Mouse (Mus musculus): ENCODE measurements around the gene Myo3b. TPM values are rescaled to one million over a fixed set of nuclear protein-coding genes. Genes with fewer than 3 reads are reported as not detected.

The Myo3b gene
- polyA plus RNA-seq, 1 experiment from 2014 or later, result not detected

- H3K4me1 ChIP-seq (replicated peaks), result peaks cover 15% of the 10 kb centered on the region
- H3K9ac ChIP-seq (replicated peaks), result no peak overlapping the region
- no peaks in the 10 kb centered on the region for H3K9me3 ChIP-seq
- ATAC-seq (ENCODE audit: insufficient number of reproducible peaks, insufficient read depth, low FRiP score, low TSS enrichment, low read depth), result no peak
- no peaks in the 10 kb centered on the region for H3K36me3 ChIP-seq
- H3K4me3 ChIP-seq (replicated peaks), result no peak overlapping the region
- no peak overlapping the region for H3K4me2 ChIP-seq
- 91% methylated on average over 8 of the region's 8 CpGs for WGBS
- H3K27me3 ChIP-seq, result peaks cover 11% of the 10 kb centered on the region
- no peak overlapping the region for H3K27ac ChIP-seq
These were observed 301.3 kb downstream of the Myo3b start for GRCm38 (mm10) chr2:70340224-70340623.

- 72% methylated on average over 8 of the region's 8 CpGs for WGBS
- Histone ChIP-seq H3K36me3 (no peaks in the 10 kb centered on the region), H3K27me3 (peaks cover 6% of the 10 kb centered on the region; the same call in 1 of the 2 replicates), H3K9ac (replicated peaks) (no peak overlapping the region), H3K4me3 (replicated peaks) (no peak overlapping the region), H3K27ac (no peak overlapping the region), H3K4me2 (no peak overlapping the region), H3K4me1 (replicated peaks) (no peaks in the 10 kb centered on the region), H3K9me3 (no peaks in the 10 kb centered on the region)
- ATAC-seq (ENCODE audit: insufficient number of reproducible peaks, insufficient read depth, low FRiP score, low TSS enrichment, low read depth), result no peak
These were observed 306.2 kb downstream of the Myo3b start for GRCm38 (mm10) chr2:70345126-70345525.

GRCm38 (mm10) chr2:70347511-70347910 is 308.6 kb downstream of the Myo3b start:
- no peak for ATAC-seq (ENCODE audit: insufficient number of reproducible peaks, insufficient read depth, low FRiP score, low TSS enrichment, low read depth)
- H3K27ac ChIP-seq, result no peak overlapping the region
- no peak overlapping the region for H3K4me2 ChIP-seq
- no peak overlapping the region for H3K4me3 ChIP-seq (replicated peaks)
- H3K27me3 ChIP-seq, result peaks cover 6% of the 10 kb centered on the region; the same call in 1 of the 2 replicates
- H3K9me3 ChIP-seq, result no peaks in the 10 kb centered on the region
- no peaks in the 10 kb centered on the region for H3K4me1 ChIP-seq (replicated peaks)
- H3K36me3 ChIP-seq, result no peaks in the 10 kb centered on the region
- no peak overlapping the region for H3K9ac ChIP-seq (replicated peaks)
- 50% methylated on average over 1 of the region's 1 CpGs for WGBS

GRCm38 (mm10) chr2:70348793-70349553 is 310.0 kb downstream of the Myo3b start:
- Histone ChIP-seq H3K9ac (replicated peaks) (no peak overlapping the region), H3K4me1 (replicated peaks) (no peaks in the 10 kb centered on the region), H3K36me3 (no peaks in the 10 kb centered on the region), H3K9me3 (no peaks in the 10 kb centered on the region), H3K27me3 (peaks cover 6% of the 10 kb centered on the region; the same call in 1 of the 2 replicates), H3K4me2 (no peak overlapping the region), H3K27ac (no peak overlapping the region), H3K4me3 (replicated peaks) (no peak overlapping the region)
- no peak for ATAC-seq (ENCODE audit: insufficient number of reproducible peaks, insufficient read depth, low FRiP score, low TSS enrichment, low read depth)
- WGBS, result 65% methylated on average over 11 of the region's 11 CpGs

- Histone ChIP-seq H3K9ac (replicated peaks) (no peak overlapping the region), H3K27me3 (peaks cover 3% of the 10 kb centered on the region; the same call in 1 of the 2 replicates), H3K4me2 (no peak overlapping the region), H3K36me3 (no peaks in the 10 kb centered on the region), H3K27ac (no peak overlapping the region), H3K9me3 (peaks cover 6% of the 10 kb centered on the region; the same call in 1 of the 2 replicates), H3K4me1 (replicated peaks) (no peaks in the 10 kb centered on the region), H3K4me3 (replicated peaks) (no peak overlapping the region)
- 79% methylated on average over 10 of the region's 10 CpGs for WGBS
- ATAC-seq (ENCODE audit: insufficient number of reproducible peaks, insufficient read depth, low FRiP score, low TSS enrichment, low read depth), result no peak
These were observed 313.7 kb downstream of the Myo3b start for GRCm38 (mm10) chr2:70352435-70353165.

GRCm38 (mm10) chr2:70354056-70354455 is 315.1 kb downstream of the Myo3b start:
- 84% methylated on average over 4 of the region's 4 CpGs for WGBS
- H3K36me3 ChIP-seq, result no peaks in the 10 kb centered on the region
- no peak for ATAC-seq (ENCODE audit: insufficient number of reproducible peaks, insufficient read depth, low FRiP score, low TSS enrichment, low read depth)
- H3K4me2 ChIP-seq, result no peak overlapping the region
- no peaks in the 10 kb centered on the region for H3K4me1 ChIP-seq (replicated peaks)
- peaks cover 3% of the 10 kb centered on the region; the same call in 1 of the 2 replicates for H3K27me3 ChIP-seq
- peaks cover 6% of the 10 kb centered on the region; the same call in 1 of the 2 replicates for H3K9me3 ChIP-seq
- no peak overlapping the region for H3K27ac ChIP-seq
- H3K4me3 ChIP-seq (replicated peaks), result no peak overlapping the region
- H3K9ac ChIP-seq (replicated peaks), result no peak overlapping the region

GRCm38 (mm10) chr2:70355026-70355425 is 316.1 kb downstream of the Myo3b start:
- Histone ChIP-seq H3K4me3 (replicated peaks) (no peak overlapping the region), H3K27ac (no peak overlapping the region), H3K9ac (replicated peaks) (no peak overlapping the region), H3K36me3 (no peaks in the 10 kb centered on the region), H3K27me3 (no peaks in the 10 kb centered on the region; the same call in 1 of the 2 replicates), H3K9me3 (peaks cover 6% of the 10 kb centered on the region; the same call in 1 of the 2 replicates), H3K4me2 (no peak overlapping the region), H3K4me1 (replicated peaks) (no peaks in the 10 kb centered on the region)
- ATAC-seq (ENCODE audit: insufficient number of reproducible peaks, insufficient read depth, low FRiP score, low TSS enrichment, low read depth), result no peak
- 87% methylated on average over 2 of the region's 2 CpGs for WGBS

- Histone ChIP-seq H3K27ac (no peak overlapping the region), H3K4me1 (replicated peaks) (no peaks in the 10 kb centered on the region), H3K9ac (replicated peaks) (no peak overlapping the region), H3K9me3 (no peaks in the 10 kb centered on the region), H3K4me2 (no peak overlapping the region), H3K36me3 (no peaks in the 10 kb centered on the region), H3K4me3 (replicated peaks) (no peak overlapping the region), H3K27me3 (no peaks in the 10 kb centered on the region)
- no peak for ATAC-seq (ENCODE audit: insufficient number of reproducible peaks, insufficient read depth, low FRiP score, low TSS enrichment, low read depth)
- WGBS, result 86% methylated on average over 6 of the region's 6 CpGs
These were observed 330.5 kb downstream of the Myo3b start for GRCm38 (mm10) chr2:70369421-70369820.

- Histone ChIP-seq H3K4me1 (replicated peaks) (0 out of 2 replicates have a peak, but pooled peaks cover 5% of the 10 kb centered on the region), H3K27me3 (no peaks in the 10 kb centered on the region), H3K27ac (no peak overlapping the region), H3K9me3 (no peaks in the 10 kb centered on the region), H3K4me3 (replicated peaks) (no peak overlapping the region), H3K4me2 (no peak overlapping the region), H3K36me3 (no peaks in the 10 kb centered on the region), H3K9ac (replicated peaks) (no peak overlapping the region)
- no peak for ATAC-seq (ENCODE audit: insufficient number of reproducible peaks, insufficient read depth, low FRiP score, low TSS enrichment, low read depth)
- 52% methylated on average over 6 of the region's 6 CpGs for WGBS
These were observed 340.4 kb downstream of the Myo3b start for GRCm38 (mm10) chr2:70379341-70379740.

- no peaks in the 10 kb centered on the region for H3K27me3 ChIP-seq
- H3K4me3 ChIP-seq (replicated peaks), result no peak overlapping the region
- WGBS, result 25% methylated on average over 6 of the region's 6 CpGs
- 0 out of 2 replicates have a peak, but pooled peaks cover 5% of the 10 kb centered on the region for H3K4me1 ChIP-seq (replicated peaks)
- no peaks in the 10 kb centered on the region for H3K9me3 ChIP-seq
- H3K36me3 ChIP-seq, result no peaks in the 10 kb centered on the region
- no peak overlapping the region for H3K4me2 ChIP-seq
- H3K27ac ChIP-seq, result no peak overlapping the region
- ATAC-seq (ENCODE audit: insufficient number of reproducible peaks, insufficient read depth, low FRiP score, low TSS enrichment, low read depth), result no peak
- H3K9ac ChIP-seq (replicated peaks), result no peak overlapping the region
These were observed 341.0 kb downstream of the Myo3b start for GRCm38 (mm10) chr2:70379939-70380338.

GRCm38 (mm10) chr2:70388645-70389044 is 349.7 kb downstream of the Myo3b start:
- Histone ChIP-seq H3K27me3 (0 out of 2 replicates have a peak, but pooled peaks cover 9% of the 10 kb centered on the region), H3K36me3 (no peaks in the 10 kb centered on the region), H3K9ac (replicated peaks) (no peak overlapping the region), H3K27ac (no peak overlapping the region), H3K4me2 (0 out of 2 replicates have a peak overlapping the region, but pooled peaks have one; percentile 17), H3K9me3 (no peaks in the 10 kb centered on the region), H3K4me1 (replicated peaks) (peaks cover 12% of the 10 kb centered on the region), H3K4me3 (replicated peaks) (no peak overlapping the region)
- WGBS, result 14% methylated on average over 6 of the region's 6 CpGs
- no peak for ATAC-seq (ENCODE audit: insufficient number of reproducible peaks, insufficient read depth, low FRiP score, low TSS enrichment, low read depth)
